Mouse (Mus musculus): ENCODE measurements around the gene B4galnt2. TPM values are rescaled to one million over a fixed set of nuclear protein-coding genes. Genes with fewer than 3 reads are reported as not detected.
A peak's percentile ranks its signal among the peaks of the same experiment; 100 is the strongest.

B4galnt2 gene
- polyA plus RNA-seq, 1 experiment from 2014 or later, result 0.11 TPM

- no peaks in the 10 kb centered on the region for H3K36me3 ChIP-seq (ENCODE audit: control insufficient read depth, insufficient read depth, low read length)
- H3K9ac ChIP-seq (ENCODE audit: low read depth, low read length), result no peak overlapping the region
- WGBS (ENCODE audit: insufficient replicate concordance), result 78% methylated on average over 4 of the region's 4 CpGs
- no peak overlapping the region for H3K27ac ChIP-seq (ENCODE audit: low read depth, low read length)
- no peaks in the 10 kb centered on the region for H3K27me3 ChIP-seq (ENCODE audit: control insufficient read depth, insufficient read depth, low read length)
- no peak overlapping the region for H3K4me3 ChIP-seq (ENCODE audit: low read depth, low read length)
- ATAC-seq (replicated peaks; ENCODE audit: insufficient number of reproducible peaks, low FRiP score, low TSS enrichment), result no peak
- no peaks in the 10 kb centered on the region for H3K9me3 ChIP-seq (replicated peaks; ENCODE audit: control insufficient read depth, low read length)
- peak overlapping the region; percentile 2; the same call in 1 of the 2 replicates for H3K4me2 ChIP-seq
- H3K4me1 ChIP-seq (ENCODE audit: control insufficient read depth, insufficient read depth, low read length), result peaks cover 9% of the 10 kb centered on the region
Observed at GRCm38 (mm10) chr11:95857306-95857705, 57.4 kb downstream of the B4galnt2 start.

- H3K36me3 ChIP-seq (ENCODE audit: control insufficient read depth, insufficient read depth, low read length), result no peaks in the 10 kb centered on the region
- H3K9me3 ChIP-seq (replicated peaks; ENCODE audit: control insufficient read depth, low read length), result no peaks in the 10 kb centered on the region
- H3K27ac ChIP-seq (ENCODE audit: low read depth, low read length), result no peak overlapping the region
- no peaks in the 10 kb centered on the region for H3K27me3 ChIP-seq (ENCODE audit: control insufficient read depth, insufficient read depth, low read length)
- ATAC-seq (replicated peaks; ENCODE audit: insufficient number of reproducible peaks, low FRiP score, low TSS enrichment), result no peak
- no peak overlapping the region for H3K4me2 ChIP-seq
- no peak overlapping the region for H3K4me3 ChIP-seq (ENCODE audit: low read depth, low read length)
- H3K9ac ChIP-seq (ENCODE audit: low read depth, low read length), result no peak overlapping the region
- 0 out of 2 replicates have a peak, but pooled peaks cover 3% of the 10 kb centered on the region for H3K4me1 ChIP-seq (ENCODE audit: control insufficient read depth, insufficient read depth, low read length)
- WGBS (ENCODE audit: insufficient replicate concordance), result 47% methylated on average over 5 of the region's 5 CpGs
Observed at GRCm38 (mm10) chr11:95853684-95854083, 61.0 kb downstream of the B4galnt2 start.

GRCm38 (mm10) chr11:95850898-95851297 lies 63.8 kb downstream of the B4galnt2 start:
- Histone ChIP-seq H3K36me3 (ENCODE audit: control insufficient read depth, insufficient read depth, low read length) (no peaks in the 10 kb centered on the region), H3K9me3 (replicated peaks; ENCODE audit: control insufficient read depth, low read length) (no peaks in the 10 kb centered on the region), H3K27ac (ENCODE audit: low read depth, low read length) (no peak overlapping the region), H3K4me2 (no peak overlapping the region), H3K4me3 (ENCODE audit: low read depth, low read length) (no peak overlapping the region), H3K27me3 (ENCODE audit: control insufficient read depth, insufficient read depth, low read length) (no peaks in the 10 kb centered on the region), H3K4me1 (ENCODE audit: control insufficient read depth, insufficient read depth, low read length) (no peaks in the 10 kb centered on the region), H3K9ac (ENCODE audit: low read depth, low read length) (no peak overlapping the region)
- WGBS (ENCODE audit: insufficient replicate concordance), result 63% methylated on average over 2 of the region's 2 CpGs
- no peak for ATAC-seq (replicated peaks; ENCODE audit: insufficient number of reproducible peaks, low FRiP score, low TSS enrichment)

GRCm38 (mm10) chr11:95844935-95845334 lies 69.8 kb downstream of the B4galnt2 start:
- 54% methylated on average over 4 of the region's 4 CpGs for WGBS (ENCODE audit: insufficient replicate concordance)
- Histone ChIP-seq H3K4me1 (ENCODE audit: control insufficient read depth, insufficient read depth, low read length) (peaks cover 6% of the 10 kb centered on the region; the same call in 1 of the 2 replicates), H3K9me3 (replicated peaks; ENCODE audit: control insufficient read depth, low read length) (no peaks in the 10 kb centered on the region), H3K27ac (ENCODE audit: low read depth, low read length) (no peak overlapping the region), H3K36me3 (ENCODE audit: control insufficient read depth, insufficient read depth, low read length) (peaks cover 3% of the 10 kb centered on the region; the same call in 1 of the 2 replicates), H3K27me3 (ENCODE audit: control insufficient read depth, insufficient read depth, low read length) (peaks cover 5% of the 10 kb centered on the region; the same call in 1 of the 2 replicates), H3K9ac (ENCODE audit: low read depth, low read length) (no peak overlapping the region), H3K4me3 (ENCODE audit: low read depth, low read length) (no peak overlapping the region), H3K4me2 (peak overlapping the region; percentile 49)
- no peak for ATAC-seq (replicated peaks; ENCODE audit: insufficient number of reproducible peaks, low FRiP score, low TSS enrichment)

- Histone ChIP-seq H3K4me3 (ENCODE audit: low read depth, low read length) (peak overlapping the region; percentile 21), H3K27ac (ENCODE audit: low read depth, low read length) (peak overlapping the region; percentile 59), H3K27me3 (ENCODE audit: control insufficient read depth, insufficient read depth, low read length) (peaks cover 6% of the 10 kb centered on the region; the same call in 1 of the 2 replicates), H3K9ac (ENCODE audit: low read depth, low read length) (peak overlapping the region; percentile 40; the same call in 1 of the 2 replicates), H3K4me1 (ENCODE audit: control insufficient read depth, insufficient read depth, low read length) (peaks cover 6% of the 10 kb centered on the region; the same call in 1 of the 2 replicates), H3K4me2 (peak overlapping the region; percentile 49), H3K36me3 (ENCODE audit: control insufficient read depth, insufficient read depth, low read length) (peaks cover 3% of the 10 kb centered on the region; the same call in 1 of the 2 replicates), H3K9me3 (replicated peaks; ENCODE audit: control insufficient read depth, low read length) (no peaks in the 10 kb centered on the region)
- ATAC-seq (replicated peaks; ENCODE audit: insufficient number of reproducible peaks, low FRiP score, low TSS enrichment), result no peak
- 44% methylated on average over 6 of the region's 6 CpGs for WGBS (ENCODE audit: insufficient replicate concordance)
Observed at GRCm38 (mm10) chr11:95843421-95843950, 71.2 kb downstream of the B4galnt2 start.

GRCm38 (mm10) chr11:95842953-95843352 lies 71.7 kb downstream of the B4galnt2 start:
- H3K4me2 ChIP-seq, result peak overlapping the region; percentile 49
- WGBS (ENCODE audit: insufficient replicate concordance), result 46% methylated on average over 5 of the region's 5 CpGs
- peaks cover 6% of the 10 kb centered on the region; the same call in 1 of the 2 replicates for H3K4me1 ChIP-seq (ENCODE audit: control insufficient read depth, insufficient read depth, low read length)
- ATAC-seq (replicated peaks; ENCODE audit: insufficient number of reproducible peaks, low FRiP score, low TSS enrichment), result 0 out of 2 replicates have a peak, but pooled peaks have one; percentile 8
- peak overlapping the region; percentile 59 for H3K27ac ChIP-seq (ENCODE audit: low read depth, low read length)
- peak overlapping the region; percentile 21 for H3K4me3 ChIP-seq (ENCODE audit: low read depth, low read length)
- H3K9ac ChIP-seq (ENCODE audit: low read depth, low read length), result peak overlapping the region; percentile 40; the same call in 1 of the 2 replicates
- H3K36me3 ChIP-seq (ENCODE audit: control insufficient read depth, insufficient read depth, low read length), result peaks cover 3% of the 10 kb centered on the region; the same call in 1 of the 2 replicates
- H3K27me3 ChIP-seq (ENCODE audit: control insufficient read depth, insufficient read depth, low read length), result peaks cover 7% of the 10 kb centered on the region; the same call in 1 of the 2 replicates
- H3K9me3 ChIP-seq (replicated peaks; ENCODE audit: control insufficient read depth, low read length), result no peaks in the 10 kb centered on the region

GRCm38 (mm10) chr11:95842074-95842681 lies 72.5 kb downstream of the B4galnt2 start, which contains the start of gene Abi3:
Gene Abi3 (minus strand): TSS chr11:95842476.
- 10% methylated on average over 11 of the region's 11 CpGs for WGBS (ENCODE audit: insufficient replicate concordance)
- peaks cover 11% of the 10 kb centered on the region for H3K4me1 ChIP-seq (ENCODE audit: control insufficient read depth, insufficient read depth, low read length)
- peaks cover 7% of the 10 kb centered on the region for H3K27me3 ChIP-seq (ENCODE audit: control insufficient read depth, insufficient read depth, low read length)
- peak within 1 kb of the TSS; percentile 57 for H3K4me2 ChIP-seq
- peak within 1 kb of the TSS; percentile 66 for H3K9ac ChIP-seq (ENCODE audit: low read depth, low read length)
- H3K27ac ChIP-seq (ENCODE audit: low read depth, low read length), result peak within 1 kb of the TSS; percentile 86
- peaks cover 3% of the 10 kb centered on the region; the same call in 1 of the 2 replicates for H3K36me3 ChIP-seq (ENCODE audit: control insufficient read depth, insufficient read depth, low read length)
- H3K9me3 ChIP-seq (replicated peaks; ENCODE audit: control insufficient read depth, low read length), result no peaks in the 10 kb centered on the region
- ATAC-seq (replicated peaks; ENCODE audit: insufficient number of reproducible peaks, low FRiP score, low TSS enrichment), result peak; percentile 68; the same call in 1 of the 2 replicates
- H3K4me3 ChIP-seq (ENCODE audit: low read depth, low read length), result peak within 1 kb of the TSS; percentile 47

- peaks cover 18% of the 10 kb centered on the region for H3K4me1 ChIP-seq (ENCODE audit: control insufficient read depth, insufficient read depth, low read length)
- WGBS (ENCODE audit: insufficient replicate concordance), result 44% methylated on average over 10 of the region's 10 CpGs
- ATAC-seq (replicated peaks; ENCODE audit: insufficient number of reproducible peaks, low FRiP score, low TSS enrichment), result no peak
- H3K27ac ChIP-seq (ENCODE audit: low read depth, low read length), result peak overlapping the region; percentile 86
- peaks cover 7% of the 10 kb centered on the region for H3K27me3 ChIP-seq (ENCODE audit: control insufficient read depth, insufficient read depth, low read length)
- no peaks in the 10 kb centered on the region for H3K9me3 ChIP-seq (replicated peaks; ENCODE audit: control insufficient read depth, low read length)
- H3K36me3 ChIP-seq (ENCODE audit: control insufficient read depth, insufficient read depth, low read length), result peaks cover 3% of the 10 kb centered on the region; the same call in 1 of the 2 replicates
- H3K9ac ChIP-seq (ENCODE audit: low read depth, low read length), result peak overlapping the region; percentile 66
- H3K4me2 ChIP-seq, result peak overlapping the region; percentile 57
- H3K4me3 ChIP-seq (ENCODE audit: low read depth, low read length), result peak overlapping the region; percentile 47
Observed at GRCm38 (mm10) chr11:95841498-95841830, 73.2 kb downstream of the B4galnt2 start.
